Mouse (Mus musculus): ENCODE data around the gene Hsf4.

- no peak for TF ChIP-seq CTCF (IDR thresholded peaks at IDR 0.05; ENCODE audit: low read depth)
- TF ChIP-seq EP300 (IDR thresholded peaks at IDR 0.05; ENCODE audit: low read depth): no peak
Measured at GRCm38 (mm10) chr8:105315073-105315769, 45.6 kb downstream of the Hsf4 start.

Data from heart, postnatal 0 days (tissue).